Mouse (Mus musculus) G1E (cell line): ENCODE data around the gene Iqgap1.

Experiments
- CTCF ChIP-seq: IDR thresholded peaks from 2 replicates; pipeline ENCODE4 v1.5.1; 2012; ENCODE audit warnings: low read depth, low read length, inconsistent platforms, mixed read lengths
- GATA1 ChIP-seq: IDR thresholded peaks from 2 replicates; pipeline ENCODE4 v1.6.1; 2012; ENCODE audit warnings: borderline replicate concordance, low read length, inconsistent platforms, mixed read lengths
- POLR2AphosphoS5 ChIP-seq: IDR thresholded peaks from 2 replicates; pipeline ENCODE4 v1.6.1; 2012; ENCODE audit warnings: low read depth, low read length, inconsistent platforms; ENCODE audit not compliant: insufficient replicate concordance

GRCm38 (mm10) chr7:80704066-80704465, 121.7 kb downstream of the Iqgap1 start:
- TF ChIP-seq CTCF, result no peak
- no peak for TF ChIP-seq POLR2AphosphoS5
- TF ChIP-seq GATA1, result no peak
